Mouse (Mus musculus): ENCODE measurements around the gene Ppp1r15a.
A peak's percentile ranks its signal among the peaks of the same experiment; 100 is the strongest.
"Not testable (repeated sequence)": the region's sequence is repeated elsewhere in the genome, so short reads cannot be mapped to it uniquely, and the experiment has no call there.

Gene Ppp1r15a

DNA sequence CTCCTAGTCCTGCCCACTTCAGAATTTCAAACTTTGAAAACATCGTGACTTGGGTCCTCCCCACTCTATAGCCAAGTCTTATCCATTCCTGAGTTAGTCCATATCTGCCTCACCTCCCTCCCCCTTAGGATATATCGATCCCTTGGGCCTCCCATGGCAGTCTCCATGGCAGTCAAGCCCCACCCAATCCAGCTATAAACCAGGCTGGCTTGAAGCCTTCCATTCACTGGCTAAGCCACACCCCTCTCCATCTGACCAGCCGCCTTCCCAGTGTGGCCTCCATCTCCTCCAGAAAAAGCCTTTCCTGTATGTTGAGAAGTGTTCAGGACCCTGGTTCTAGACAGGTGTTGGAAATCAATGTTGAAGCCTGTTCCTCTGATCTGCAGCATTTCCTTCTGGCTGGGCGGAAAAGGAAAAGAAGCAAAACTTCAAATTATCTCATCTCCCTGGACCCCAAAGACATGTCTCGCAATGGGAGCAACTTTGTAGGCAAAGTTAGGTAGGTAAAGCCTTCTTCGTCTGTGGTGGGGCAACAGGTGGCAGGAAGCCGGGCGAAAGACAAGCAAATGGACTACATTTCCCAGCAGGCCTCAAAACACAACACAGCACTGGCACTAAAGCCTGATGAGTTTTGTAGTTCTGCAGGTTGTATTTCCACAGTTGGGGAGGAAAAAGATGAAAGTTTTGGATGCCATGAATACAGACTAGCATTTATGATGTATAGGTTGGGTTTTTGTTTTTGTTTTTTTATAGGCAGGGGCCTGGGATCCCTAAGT lies 6.5 kb downstream of the Ppp1r15a start:
- peak; percentile 36 for DNase-seq (ENCODE audit: low read depth, low spot score)

DNA sequence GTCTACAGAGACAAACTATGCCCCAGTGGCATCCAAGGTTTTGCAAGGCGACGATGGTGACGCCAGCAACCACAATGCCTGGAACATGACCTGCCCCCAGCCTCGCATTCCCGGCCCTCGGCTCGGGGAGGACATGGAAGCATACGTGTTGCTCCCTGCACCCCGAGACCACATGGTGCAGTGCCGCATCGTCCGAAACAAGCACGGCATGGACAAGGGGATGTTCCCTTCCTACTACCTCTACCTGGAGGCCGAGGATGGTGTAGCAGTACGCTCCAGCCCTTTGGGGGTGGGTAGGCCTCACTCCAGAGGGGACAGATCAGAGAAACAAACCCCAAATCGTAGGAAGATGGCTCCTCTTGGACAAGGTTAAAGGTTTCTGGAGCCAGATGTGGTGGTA lies 7.5 kb downstream of the Ppp1r15a start:
- no peak for DNase-seq (ENCODE audit: low read depth, low spot score)

- DNase-seq (ENCODE audit: low read depth, low spot score), result not testable (repeated sequence)
Observed at GRCm38 (mm10) chr7:45516846-45517245, 9.2 kb downstream of the Ppp1r15a start.

DNA sequence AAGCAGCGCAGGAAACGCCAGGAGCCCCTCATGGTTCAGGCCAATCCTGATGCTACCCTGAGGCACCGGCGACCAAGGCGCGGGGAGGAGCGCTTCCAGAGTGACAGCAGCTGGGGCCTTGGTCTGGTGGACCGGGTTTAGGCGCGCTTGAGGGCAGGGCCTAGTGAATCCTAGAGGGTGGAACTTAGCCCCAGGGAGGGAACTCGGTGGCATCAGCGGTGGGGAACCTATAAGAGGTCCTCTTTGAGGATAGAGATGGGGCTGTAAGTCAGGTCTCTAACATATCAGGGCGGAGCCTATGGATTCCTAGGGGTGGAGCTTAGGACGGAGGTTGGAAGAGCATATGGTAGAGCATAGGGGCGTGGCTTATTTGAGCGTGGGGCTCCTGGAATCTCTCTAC lies 10.6 kb downstream of the Ppp1r15a start:
- DNase-seq (ENCODE audit: low read depth, low spot score), result no peak

DNA sequence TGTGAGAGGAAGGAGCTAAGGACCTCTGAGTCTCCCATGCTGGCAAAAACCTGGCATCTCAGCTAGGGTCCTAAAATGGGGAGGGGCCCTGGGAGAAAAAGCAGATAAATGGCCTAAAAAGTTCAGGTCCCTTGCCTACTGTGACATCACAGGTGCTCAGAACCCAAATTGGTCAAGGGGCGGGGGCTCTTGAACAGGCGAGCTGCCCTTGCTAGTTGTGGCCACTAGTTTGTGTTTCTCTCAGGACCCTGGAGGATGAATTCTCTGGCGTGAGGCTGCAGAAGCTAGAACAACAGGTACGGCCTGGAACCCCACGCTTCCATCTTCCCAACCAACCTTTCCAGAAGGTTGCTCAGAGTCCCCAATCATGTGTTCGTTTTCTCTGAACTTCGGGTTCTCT lies 11.7 kb downstream of the Ppp1r15a start:
- DNase-seq (ENCODE audit: low read depth, low spot score), result no peak

DNA sequence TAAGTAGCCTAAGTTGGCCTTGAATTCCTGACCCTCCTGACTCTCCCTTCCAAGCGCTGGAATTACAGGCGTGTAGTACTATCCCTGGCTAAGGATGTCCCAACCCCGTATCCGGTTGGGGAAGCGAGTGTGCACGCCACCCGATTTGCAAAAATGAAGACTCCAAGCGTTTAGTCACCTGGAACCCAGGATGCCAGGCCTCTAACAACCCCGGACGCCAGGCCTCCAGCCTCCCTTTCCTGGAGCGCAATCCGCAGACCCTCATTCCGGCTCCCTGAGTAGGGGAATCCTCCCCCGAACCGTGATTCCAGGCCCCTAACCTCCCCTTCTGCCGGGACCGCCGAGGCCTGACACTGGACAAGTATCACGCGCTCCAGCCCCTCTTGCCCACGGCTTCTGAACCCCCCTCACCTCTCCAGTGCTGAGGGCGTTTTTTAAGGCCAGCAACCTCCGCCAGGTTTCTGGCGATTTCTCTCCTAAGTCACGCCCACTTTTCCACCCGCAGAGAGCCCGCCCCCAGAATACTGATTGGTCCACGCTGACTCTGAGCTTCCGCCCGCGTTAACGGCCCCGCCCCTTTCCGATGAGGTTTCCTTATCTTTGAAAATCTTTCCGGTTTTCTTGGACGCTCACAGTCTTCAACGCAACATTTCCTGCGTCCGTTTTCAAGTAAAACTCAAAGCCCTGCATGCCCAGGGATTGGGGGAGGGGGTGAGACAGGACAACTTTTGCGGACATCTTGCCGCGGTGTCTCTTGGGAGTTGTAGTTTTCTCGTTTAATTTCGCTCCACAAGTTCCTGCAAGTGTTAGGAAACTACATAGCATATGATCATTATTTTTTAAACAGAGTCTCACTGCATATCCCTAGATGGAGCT lies 15.9 kb downstream of the Ppp1r15a start, which contains the start of gene Nucb1:
Gene Nucb1, minus strand, starts transcription at position 495 of the 876 bp plus-strand sequence.
- peak; percentile 93 for DNase-seq (ENCODE audit: low read depth, low spot score)

DNA sequence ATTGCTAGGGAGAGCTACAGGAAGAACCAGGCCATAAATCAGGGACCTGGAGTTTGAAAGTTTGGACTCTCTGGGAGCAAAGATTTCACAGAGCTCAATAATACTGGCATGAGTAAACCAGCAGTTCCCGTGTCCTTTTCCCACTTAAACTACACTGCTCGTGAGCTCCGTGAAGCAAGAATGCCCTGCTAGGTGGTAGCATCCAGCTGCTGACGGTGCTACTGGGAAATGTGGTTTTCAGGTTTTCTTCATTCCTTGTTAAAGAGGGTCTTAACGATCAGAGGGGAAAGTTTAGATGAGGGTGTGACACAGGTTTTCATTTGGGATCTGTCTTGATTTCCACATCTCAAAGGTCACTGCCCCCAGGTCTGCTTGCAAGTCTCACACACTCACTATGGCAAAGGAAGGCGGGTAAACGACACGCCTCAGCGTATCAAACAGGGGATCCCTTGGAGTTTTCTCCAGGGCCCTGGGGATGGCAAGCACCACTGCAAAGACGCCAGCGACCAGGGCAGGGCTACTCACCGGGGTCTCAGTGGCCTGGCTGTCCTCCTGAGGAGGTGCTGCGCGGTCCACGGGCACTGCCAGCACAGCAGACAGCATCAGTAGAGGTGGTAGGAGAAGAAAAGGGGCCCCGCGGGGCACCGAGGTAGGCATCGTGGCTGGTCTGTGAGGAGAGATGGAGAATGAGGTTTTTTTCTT lies 16.7 kb downstream of the Ppp1r15a start:
- no peak for DNase-seq (ENCODE audit: low read depth, low spot score)

- DNase-seq (ENCODE audit: low read depth, low spot score), result no peak
Observed at GRCm38 (mm10) chr7:45508561-45508960, 17.5 kb downstream of the Ppp1r15a start.

- DNase-seq (ENCODE audit: low read depth, low spot score), result no peak
Observed at GRCm38 (mm10) chr7:45507583-45507982, 18.5 kb downstream of the Ppp1r15a start.

GRCm38 (mm10) chr7:45498427-45498826 lies 27.6 kb downstream of the Ppp1r15a start:
- no peak for DNase-seq (ENCODE audit: low read depth, low spot score)

DNA sequence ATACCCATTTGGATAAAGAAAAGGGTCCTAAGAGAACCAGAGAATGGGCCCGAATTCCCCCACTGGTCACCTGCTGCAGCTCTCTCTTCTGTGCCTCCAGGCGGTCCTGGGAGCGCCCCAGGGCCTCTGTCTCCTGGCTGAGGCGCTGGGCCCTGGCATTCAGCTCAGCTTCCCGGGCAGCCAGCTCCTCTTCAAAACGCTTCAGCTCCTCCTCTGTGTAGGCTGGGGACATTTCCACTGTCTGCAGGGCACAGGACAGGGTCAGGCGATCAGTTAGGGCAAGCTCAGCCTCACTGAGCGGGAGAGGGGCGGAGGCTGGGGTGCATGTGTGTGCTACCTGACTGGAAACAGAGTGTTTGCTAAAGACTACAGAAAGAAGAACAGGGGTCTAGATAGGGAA lies 31.5 kb downstream of the Ppp1r15a start:
- no peak for DNase-seq (ENCODE audit: low read depth, low spot score)

DNA sequence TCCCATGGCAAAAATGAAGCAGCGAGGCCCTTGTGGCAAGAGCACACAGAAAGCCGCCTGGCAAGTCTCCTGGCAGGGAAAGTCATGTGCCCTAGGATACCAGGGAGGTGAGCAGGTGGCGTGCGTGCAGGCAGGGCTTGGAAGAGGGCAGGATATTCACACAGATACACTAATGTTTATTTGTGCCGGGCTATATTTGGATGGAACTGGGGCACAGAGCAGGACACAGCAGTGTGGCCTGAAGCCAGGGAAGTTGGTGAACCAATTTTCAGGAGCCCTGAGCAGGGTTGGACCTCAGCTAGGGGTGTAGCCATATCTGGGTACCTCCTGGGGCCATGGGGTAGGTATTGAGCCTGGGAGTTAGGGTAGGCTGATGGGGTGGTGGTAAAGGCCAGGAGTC lies 33.1 kb downstream of the Ppp1r15a start:
- no peak for DNase-seq (ENCODE audit: low read depth, low spot score)

- no peak for DNase-seq (ENCODE audit: low read depth, low spot score)
Observed at GRCm38 (mm10) chr7:45492225-45492844, 33.7 kb downstream of the Ppp1r15a start.

DNA sequence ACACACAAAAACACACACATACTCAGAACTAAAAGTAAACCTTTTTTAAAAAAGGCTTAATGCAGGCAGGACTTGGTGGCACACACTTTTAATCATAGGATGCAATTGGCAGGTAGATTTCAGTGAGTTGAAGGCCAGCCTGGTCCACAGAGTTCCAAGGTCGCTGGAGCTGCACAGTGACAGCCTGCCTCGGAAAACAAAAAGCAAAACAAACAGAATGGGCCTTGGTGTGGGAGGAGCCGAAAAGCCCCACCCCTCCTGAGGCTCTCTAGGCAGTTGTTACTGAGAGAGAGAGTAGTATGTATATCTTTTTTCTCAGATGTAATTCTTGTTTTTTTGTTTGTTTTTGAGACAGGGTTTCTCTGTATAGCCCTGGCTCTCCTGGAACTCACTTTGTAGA lies 34.8 kb downstream of the Ppp1r15a start:
- DNase-seq (ENCODE audit: low read depth, low spot score), result no peak

- DNase-seq (ENCODE audit: low read depth, low spot score), result no peak
Observed at GRCm38 (mm10) chr7:45490822-45491221, 35.2 kb downstream of the Ppp1r15a start.

DNA sequence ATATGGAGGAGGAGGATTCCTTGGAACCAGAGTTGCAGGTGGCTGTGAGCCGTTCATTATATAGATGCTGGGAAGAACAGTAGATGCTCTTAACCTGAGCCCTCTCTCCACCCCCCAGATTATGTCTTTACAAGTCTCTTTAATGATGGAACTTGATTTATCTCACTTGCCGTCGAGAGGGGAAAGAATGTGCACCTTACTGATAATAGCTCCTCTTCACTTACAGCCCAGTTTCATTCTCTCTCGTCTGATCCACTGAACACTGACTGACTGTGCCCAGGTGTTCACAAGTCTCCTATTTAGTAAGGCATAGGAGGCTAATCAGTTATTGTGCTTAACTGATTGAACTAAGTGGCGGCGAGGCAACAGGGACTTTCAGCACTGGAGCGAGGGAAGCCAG lies 36.5 kb downstream of the Ppp1r15a start:
- no peak for DNase-seq (ENCODE audit: low read depth, low spot score)

GRCm38 (mm10) chr7:45488293-45489204 lies 37.5 kb downstream of the Ppp1r15a start, which contains the start of gene Dhdh:
Gene Dhdh (minus strand): TSS chr7:45488805.
- DNase-seq (ENCODE audit: low read depth, low spot score), result peak; percentile 57

GRCm38 (mm10) chr7:45487861-45488292 lies 38.2 kb downstream of the Ppp1r15a start:
- no peak for DNase-seq (ENCODE audit: low read depth, low spot score)

DNA sequence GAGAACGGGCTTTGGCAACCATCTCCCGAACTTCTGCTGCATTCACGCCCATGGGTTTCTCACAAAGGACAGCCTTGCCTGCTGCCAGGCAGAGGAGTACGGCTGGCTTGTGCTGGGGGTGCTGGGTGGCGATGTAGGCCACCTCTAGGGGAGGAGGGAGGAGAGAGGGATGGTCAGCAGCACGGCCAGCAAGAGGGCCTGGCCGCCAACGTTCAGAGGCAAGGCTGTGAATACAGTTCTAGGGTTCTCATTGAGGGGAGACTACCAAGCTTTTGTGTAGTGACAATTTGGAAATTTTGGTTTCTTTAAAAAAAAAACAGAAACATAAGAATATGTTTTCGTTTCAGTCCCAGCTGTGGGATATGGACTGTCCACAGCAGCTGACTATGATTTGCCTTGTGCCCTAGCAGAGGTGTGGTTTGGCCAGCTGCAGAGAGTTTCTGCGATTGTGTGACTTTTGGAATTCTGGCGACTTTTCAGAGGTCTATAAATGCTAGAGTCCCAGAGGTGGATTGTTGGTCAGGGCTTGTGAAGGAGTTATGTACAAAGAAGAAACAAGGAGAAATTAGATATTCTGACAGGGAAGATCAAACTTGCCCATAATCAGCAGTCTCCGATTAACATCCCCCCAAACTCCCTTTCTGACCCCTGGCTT lies 39.2 kb downstream of the Ppp1r15a start, which contains the start of gene Gm45808:
Gene Gm45808, minus strand, starts transcription at position 51 of the 655 bp plus-strand sequence.
- no peak for DNase-seq (ENCODE audit: low read depth, low spot score)

GRCm38 (mm10) chr7:45486158-45486557 lies 39.9 kb downstream of the Ppp1r15a start:
- no peak for DNase-seq (ENCODE audit: low read depth, low spot score)
